Mouse (Mus musculus): ENCODE data around the gene Kdm3a. TPM values are rescaled to one million over a fixed set of nuclear protein-coding genes. Genes with fewer than 3 reads are reported as not detected.

The Kdm3a gene
- polyA plus RNA-seq, 1 experiment, result 11.5 TPM

GRCm38 (mm10) chr6:71575359-71575758 is 57.4 kb downstream of the Kdm3a start:
- no peak overlapping the region for H3K4me2 ChIP-seq (ENCODE audit: low read depth)
- TF ChIP-seq TCF12 (IDR thresholded peaks at IDR 0.05; ENCODE audit: insufficient read depth, poor library complexity, severe bottlenecking) (no peak), SRF (IDR thresholded peaks at IDR 0.05; ENCODE audit: control insufficient read depth, insufficient read length, low read depth) (no peak), MYOD1 (IDR thresholded peaks at IDR 0.05; ENCODE audit: control insufficient read depth in 1 of 3, insufficient read length in 2 of 3, low read depth in 2 of 3) (no peak)
- no peak overlapping the region for H3K4me3 ChIP-seq
- H3K79me2 ChIP-seq (ENCODE audit: control insufficient read depth, insufficient read depth), result no peaks in the 10 kb centered on the region
- H3K27me3 ChIP-seq (ENCODE audit: control insufficient read depth, insufficient read depth, insufficient read length), result no peaks in the 10 kb centered on the region
- no peak overlapping the region for H3ac ChIP-seq (ENCODE audit: control insufficient read depth, insufficient read length)
- peaks cover 37% of the 10 kb centered on the region for H3K36me3 ChIP-seq (ENCODE audit: control insufficient read depth, insufficient read depth)

GRCm38 (mm10) chr6:71569025-71569424 is 63.8 kb downstream of the Kdm3a start:
- no peaks in the 10 kb centered on the region for H3K79me2 ChIP-seq (ENCODE audit: control insufficient read depth, insufficient read depth)
- H3K27me3 ChIP-seq (ENCODE audit: control insufficient read depth, insufficient read depth, insufficient read length), result no peaks in the 10 kb centered on the region
- TF ChIP-seq USF1 (IDR thresholded peaks at IDR 0.05; ENCODE audit: low read depth), result no peak
- TF ChIP-seq REST (IDR thresholded peaks at IDR 0.05; ENCODE audit: insufficient read depth, insufficient read length), result no peak
- no peak for TF ChIP-seq MYOG (IDR thresholded peaks at IDR 0.05; ENCODE audit: control insufficient read depth in 1 of 3, insufficient read depth in 1 of 3, insufficient read length in 2 of 3, low read depth in 2 of 3)
- no peak for TF ChIP-seq CEBPB (IDR thresholded peaks at IDR 0.05; ENCODE audit: insufficient read depth, poor library complexity, severe bottlenecking)
- TF ChIP-seq SRF (IDR thresholded peaks at IDR 0.05; ENCODE audit: control insufficient read depth, insufficient read length, low read depth), result no peak
- no peak for TF ChIP-seq POLR2AphosphoS2 (IDR thresholded peaks at IDR 0.05; ENCODE audit: insufficient read length, low read depth)
- no peak for TF ChIP-seq TCF3 (IDR thresholded peaks at IDR 0.05; ENCODE audit: insufficient read length, low read depth)
- no peak for TF ChIP-seq E2F4 (IDR thresholded peaks at IDR 0.05; ENCODE audit: insufficient read depth)
- no peak for TF ChIP-seq MYOD1 (IDR thresholded peaks at IDR 0.05; ENCODE audit: control insufficient read depth in 1 of 3, insufficient read length in 2 of 3, low read depth in 2 of 3)
- no peak for TF ChIP-seq MAX (IDR thresholded peaks at IDR 0.05; ENCODE audit: low read depth)
- TF ChIP-seq TCF12 (IDR thresholded peaks at IDR 0.05; ENCODE audit: insufficient read depth, poor library complexity, severe bottlenecking), result no peak
- no peak for TF ChIP-seq POLR2A (IDR thresholded peaks at IDR 0.05; ENCODE audit: insufficient read length, low read depth)
- no peak overlapping the region for H3K4me3 ChIP-seq
- peaks cover 26% of the 10 kb centered on the region for H3K36me3 ChIP-seq (ENCODE audit: control insufficient read depth, insufficient read depth)
- no peak overlapping the region for H3K4me2 ChIP-seq (ENCODE audit: low read depth)
- H3ac ChIP-seq (ENCODE audit: control insufficient read depth, insufficient read length), result no peak overlapping the region

DNA sequence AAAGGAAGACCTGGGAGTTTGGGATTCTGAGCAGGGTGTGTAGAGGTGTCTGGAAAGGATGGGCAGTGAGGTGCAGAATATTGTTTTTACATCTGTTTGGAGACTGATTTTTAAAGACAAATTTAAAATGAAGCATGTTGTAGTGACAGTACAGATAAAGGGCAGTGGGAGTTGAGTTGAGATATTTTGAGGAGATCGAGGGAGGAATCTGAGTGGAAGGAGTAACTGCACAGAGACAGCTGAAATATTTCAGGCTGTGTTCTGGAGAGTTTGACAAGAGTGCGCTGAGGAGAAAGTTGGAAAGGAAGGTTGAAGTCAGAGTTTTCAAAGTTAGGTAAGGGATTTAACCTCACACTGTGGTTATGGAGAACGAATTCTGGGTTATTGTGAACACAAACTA is 64.2 kb downstream of the Kdm3a start:
- no peak overlapping the region for H3ac ChIP-seq (ENCODE audit: control insufficient read depth, insufficient read length)
- no peaks in the 10 kb centered on the region for H3K27me3 ChIP-seq (ENCODE audit: control insufficient read depth, insufficient read depth, insufficient read length)
- no peak for TF ChIP-seq POLR2A (IDR thresholded peaks at IDR 0.05; ENCODE audit: insufficient read length, low read depth)
- no peak for TF ChIP-seq MYOD1 (IDR thresholded peaks at IDR 0.05; ENCODE audit: control insufficient read depth in 1 of 3, insufficient read length in 2 of 3, low read depth in 2 of 3)
- TF ChIP-seq CEBPB (IDR thresholded peaks at IDR 0.05; ENCODE audit: insufficient read depth, poor library complexity, severe bottlenecking), result no peak
- no peak for TF ChIP-seq TCF3 (IDR thresholded peaks at IDR 0.05; ENCODE audit: insufficient read length, low read depth)
- no peak for TF ChIP-seq TCF12 (IDR thresholded peaks at IDR 0.05; ENCODE audit: insufficient read depth, poor library complexity, severe bottlenecking)
- no peak for TF ChIP-seq USF1 (IDR thresholded peaks at IDR 0.05; ENCODE audit: low read depth)
- no peak for TF ChIP-seq REST (IDR thresholded peaks at IDR 0.05; ENCODE audit: insufficient read depth, insufficient read length)
- no peak for TF ChIP-seq MYOG (IDR thresholded peaks at IDR 0.05; ENCODE audit: control insufficient read depth in 1 of 3, insufficient read depth in 1 of 3, insufficient read length in 2 of 3, low read depth in 2 of 3)
- TF ChIP-seq POLR2AphosphoS2 (IDR thresholded peaks at IDR 0.05; ENCODE audit: insufficient read length, low read depth), result no peak
- TF ChIP-seq MAX (IDR thresholded peaks at IDR 0.05; ENCODE audit: low read depth), result no peak
- no peak for TF ChIP-seq SRF (IDR thresholded peaks at IDR 0.05; ENCODE audit: control insufficient read depth, insufficient read length, low read depth)
- TF ChIP-seq E2F4 (IDR thresholded peaks at IDR 0.05; ENCODE audit: insufficient read depth), result no peak
- H3K4me2 ChIP-seq (ENCODE audit: low read depth), result no peak overlapping the region
- no peaks in the 10 kb centered on the region for H3K79me2 ChIP-seq (ENCODE audit: control insufficient read depth, insufficient read depth)
- peaks cover 22% of the 10 kb centered on the region for H3K36me3 ChIP-seq (ENCODE audit: control insufficient read depth, insufficient read depth)
- H3K4me3 ChIP-seq, result no peak overlapping the region

GRCm38 (mm10) chr6:71556826-71557225 is 76.0 kb downstream of the Kdm3a start:
- Histone ChIP-seq H3ac (ENCODE audit: control insufficient read depth, insufficient read length) (no peak overlapping the region), H3K4me2 (ENCODE audit: low read depth) (no peak overlapping the region), H3K4me3 (no peak overlapping the region), H3K79me2 (ENCODE audit: control insufficient read depth, insufficient read depth) (no peaks in the 10 kb centered on the region), H3K27me3 (ENCODE audit: control insufficient read depth, insufficient read depth, insufficient read length) (no peaks in the 10 kb centered on the region), H3K36me3 (ENCODE audit: control insufficient read depth, insufficient read depth) (peaks cover 7% of the 10 kb centered on the region)
- no peak for TF ChIP-seq E2F4 (IDR thresholded peaks at IDR 0.05; ENCODE audit: insufficient read depth)
- no peak for TF ChIP-seq TCF3 (IDR thresholded peaks at IDR 0.05; ENCODE audit: insufficient read length, low read depth)
- no peak for TF ChIP-seq REST (IDR thresholded peaks at IDR 0.05; ENCODE audit: insufficient read depth, insufficient read length)
- TF ChIP-seq MYOG (IDR thresholded peaks at IDR 0.05; ENCODE audit: control insufficient read depth in 1 of 3, insufficient read depth in 1 of 3, insufficient read length in 2 of 3, low read depth in 2 of 3), result no peak

DNA sequence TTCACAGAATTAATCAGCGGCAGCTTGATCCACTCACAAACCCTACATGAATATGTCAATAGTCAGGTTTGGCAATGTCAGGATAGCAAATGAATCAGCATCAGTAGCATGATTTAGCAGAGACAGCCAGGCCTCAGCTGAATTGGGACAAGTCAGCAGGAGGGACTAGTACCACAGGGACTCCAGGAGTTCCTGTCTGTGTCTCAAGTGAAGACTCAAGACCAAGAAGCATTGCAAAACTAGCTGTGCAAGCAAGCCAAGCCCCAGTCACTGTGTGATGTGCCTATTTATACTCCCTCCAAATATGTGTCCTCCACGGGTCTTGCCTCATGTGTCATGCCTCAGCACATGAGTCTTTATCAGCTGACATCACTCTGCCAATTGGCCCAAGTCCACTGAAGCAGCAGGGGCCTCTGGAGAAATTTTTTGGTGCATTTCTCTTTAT is 77.3 kb downstream of the Kdm3a start:
- H3K4me2 ChIP-seq (ENCODE audit: low read depth), result no peak overlapping the region
- TF ChIP-seq E2F4 (IDR thresholded peaks at IDR 0.05; ENCODE audit: insufficient read depth), result no peak
- TF ChIP-seq POLR2A (IDR thresholded peaks at IDR 0.05; ENCODE audit: insufficient read length, low read depth), result no peak
- no peak for TF ChIP-seq MAX (IDR thresholded peaks at IDR 0.05; ENCODE audit: low read depth)
- TF ChIP-seq REST (IDR thresholded peaks at IDR 0.05; ENCODE audit: insufficient read depth, insufficient read length), result no peak
- no peak for TF ChIP-seq USF1 (IDR thresholded peaks at IDR 0.05; ENCODE audit: low read depth)
- TF ChIP-seq SRF (IDR thresholded peaks at IDR 0.05; ENCODE audit: control insufficient read depth, insufficient read length, low read depth), result no peak
- no peak for TF ChIP-seq CEBPB (IDR thresholded peaks at IDR 0.05; ENCODE audit: insufficient read depth, poor library complexity, severe bottlenecking)
- TF ChIP-seq MYOD1 (IDR thresholded peaks at IDR 0.05; ENCODE audit: control insufficient read depth in 1 of 3, insufficient read length in 2 of 3, low read depth in 2 of 3), result no peak
- no peak for TF ChIP-seq TCF3 (IDR thresholded peaks at IDR 0.05; ENCODE audit: insufficient read length, low read depth)
- TF ChIP-seq TCF12 (IDR thresholded peaks at IDR 0.05; ENCODE audit: insufficient read depth, poor library complexity, severe bottlenecking), result no peak
- no peak for TF ChIP-seq MYOG (IDR thresholded peaks at IDR 0.05; ENCODE audit: control insufficient read depth in 1 of 3, insufficient read depth in 1 of 3, insufficient read length in 2 of 3, low read depth in 2 of 3)
- TF ChIP-seq POLR2AphosphoS2 (IDR thresholded peaks at IDR 0.05; ENCODE audit: insufficient read length, low read depth), result no peak

More for the DNA sequence above, 77.3 kb downstream of the Kdm3a start:
- no peaks in the 10 kb centered on the region for H3K36me3 ChIP-seq (ENCODE audit: control insufficient read depth, insufficient read depth)
- no peak overlapping the region for H3ac ChIP-seq (ENCODE audit: control insufficient read depth, insufficient read length)
- no peak overlapping the region for H3K4me3 ChIP-seq
- H3K79me2 ChIP-seq (ENCODE audit: control insufficient read depth, insufficient read depth), result peaks cover 9% of the 10 kb centered on the region
- H3K27me3 ChIP-seq (ENCODE audit: control insufficient read depth, insufficient read depth, insufficient read length), result no peaks in the 10 kb centered on the region
